Mouse (Mus musculus): ENCODE data around the gene Pxylp1. TPM values are rescaled to one million over a fixed set of nuclear protein-coding genes. Genes with fewer than 3 reads are reported as not detected.
"Not testable (repeated sequence)": the region's sequence is repeated elsewhere in the genome, so short reads cannot be mapped to it uniquely, and the experiment has no call there.

The Pxylp1 gene
- total RNA-seq (2012; rRNA removed), result 3.6 and 4.5 TPM in 2 replicates

DNA sequence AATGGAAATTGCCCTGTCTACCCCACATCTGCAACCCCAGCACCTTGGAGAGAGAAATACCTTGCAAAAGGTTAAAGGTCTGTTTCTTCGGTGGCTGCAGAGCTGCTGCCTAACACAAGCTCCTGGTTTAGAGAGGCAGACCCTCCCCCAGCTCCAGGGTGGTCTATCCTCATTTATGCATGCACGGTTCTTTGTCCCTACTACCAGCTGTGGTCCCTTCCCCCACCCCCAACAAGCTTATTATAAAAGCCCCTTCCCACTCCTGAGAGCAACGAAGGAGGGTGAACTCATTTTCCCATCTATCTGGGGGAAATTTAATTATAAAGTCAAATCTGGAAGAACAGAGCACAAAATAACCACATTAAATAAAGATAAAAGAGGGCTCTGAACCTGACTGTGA, at the start of gene Pxylp1:
Gene Pxylp1 (minus strand): TSS at position 124 of the 400 bp plus-strand sequence.
- in situ Hi-C loops (cut with MboI; ENCODE audit: low sequenced_read_pairs in 2 of 2, unreplicated experiment in 2 of 2), result no loop called here
- H3K9me3 ChIP-seq (ENCODE audit: control insufficient read depth, insufficient read depth, low read depth, low read length), result no peaks in the 10 kb centered on the region
- H3K36me3 ChIP-seq (ENCODE audit: control insufficient read depth, insufficient read depth, low read length, poor library complexity, severe bottlenecking), result no peaks in the 10 kb centered on the region
- no peak within 1 kb of the TSS for H3K27ac ChIP-seq (ENCODE audit: insufficient read depth, low read depth, low read length, poor library complexity, severe bottlenecking)
- TF ChIP-seq ZC3H11A (IDR thresholded peaks at IDR 0.05; ENCODE audit: borderline replicate concordance, low read depth, low read length) (no peak), CHD2 (IDR thresholded peaks at IDR 0.05; ENCODE audit: low read depth, low read length) (no peak), ZNF384 (IDR thresholded peaks at IDR 0.05; ENCODE audit: low read depth, low read length) (no peak), HCFC1 (IDR thresholded peaks at IDR 0.05; ENCODE audit: borderline replicate concordance, insufficient read depth, low read length) (no peak), MAFK (IDR thresholded peaks at IDR 0.05; ENCODE audit: insufficient read depth, low read depth, low read length) (no peak)
- no peak within 1 kb of the TSS for H3K4me3 ChIP-seq (ENCODE audit: insufficient read depth in 1 of 2, low read depth in 1 of 2, low read length in 2 of 2, poor library complexity in 1 of 2, severe bottlenecking in 1 of 2)
- no peak for DNase-seq (ENCODE audit: low read depth, low spot score)
- H3K4me1 ChIP-seq (ENCODE audit: control insufficient read depth in 2 of 2, insufficient read depth in 2 of 2, low read length in 2 of 2, poor library complexity in 1 of 2), result 0 out of 4 replicates have a peak, but pooled peaks cover 0 to 2% of the 10 kb centered on the region in 2 experiments
- H3K9ac ChIP-seq (ENCODE audit: insufficient read depth, low read depth, low read length, poor library complexity, severe bottlenecking), result no peak within 1 kb of the TSS

- no peak overlapping the region for H3K27ac ChIP-seq (ENCODE audit: insufficient read depth, low read depth, low read length, poor library complexity, severe bottlenecking)
- H3K4me1 ChIP-seq (ENCODE audit: control insufficient read depth in 2 of 2, insufficient read depth in 2 of 2, low read length in 2 of 2, poor library complexity in 1 of 2), result 0 out of 4 replicates have a peak, but pooled peaks cover 0 to 1% of the 10 kb centered on the region in 2 experiments
- H3K4me3 ChIP-seq (ENCODE audit: insufficient read depth in 1 of 2, low read depth in 1 of 2, low read length in 2 of 2, poor library complexity in 1 of 2, severe bottlenecking in 1 of 2), result no peak overlapping the region
- no peaks in the 10 kb centered on the region for H3K36me3 ChIP-seq (ENCODE audit: control insufficient read depth, insufficient read depth, low read length, poor library complexity, severe bottlenecking)
- no peak overlapping the region for H3K9ac ChIP-seq (ENCODE audit: insufficient read depth, low read depth, low read length, poor library complexity, severe bottlenecking)
- TF ChIP-seq ZNF384 (IDR thresholded peaks at IDR 0.05; ENCODE audit: low read depth, low read length) (no peak), HCFC1 (IDR thresholded peaks at IDR 0.05; ENCODE audit: borderline replicate concordance, insufficient read depth, low read length) (no peak), MAFK (IDR thresholded peaks at IDR 0.05; ENCODE audit: insufficient read depth, low read depth, low read length) (no peak), CHD2 (IDR thresholded peaks at IDR 0.05; ENCODE audit: low read depth, low read length) (no peak), ZC3H11A (IDR thresholded peaks at IDR 0.05; ENCODE audit: borderline replicate concordance, low read depth, low read length) (no peak)
- DNase-seq (ENCODE audit: low read depth, low spot score), result no peak
- no peaks in the 10 kb centered on the region for H3K9me3 ChIP-seq (ENCODE audit: control insufficient read depth, insufficient read depth, low read depth, low read length)
- in situ Hi-C loops (cut with MboI; ENCODE audit: low sequenced_read_pairs in 2 of 2, unreplicated experiment in 2 of 2), result no loop called here
These were observed 46.4 kb upstream of the Pxylp1 start for GRCm38 (mm10) chr9:96938887-96939286.

DNA sequence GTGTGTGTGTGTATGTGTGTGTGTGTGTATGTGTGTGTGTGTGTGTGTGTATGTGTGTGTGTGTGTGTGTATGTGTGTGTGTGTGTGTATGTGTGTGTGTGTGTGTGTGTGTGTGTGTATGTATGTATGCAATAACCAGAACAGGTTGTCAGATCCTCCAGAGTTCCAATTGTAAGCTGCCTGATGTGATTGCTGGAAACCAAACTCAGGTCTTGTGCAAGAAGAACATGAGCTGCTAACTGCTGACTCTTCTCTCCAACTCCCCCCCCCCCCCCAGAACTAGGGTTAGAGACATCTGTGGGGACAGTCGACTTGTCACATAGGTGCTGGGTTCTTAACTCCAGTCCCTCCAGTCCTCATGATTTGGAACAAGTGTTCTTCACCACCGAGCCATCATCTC, 44.0 kb upstream of the Pxylp1 start:
- H3K4me3 ChIP-seq (ENCODE audit: insufficient read depth in 1 of 2, low read depth in 1 of 2, low read length in 2 of 2, poor library complexity in 1 of 2, severe bottlenecking in 1 of 2); DNase-seq (ENCODE audit: low read depth, low spot score); H3K36me3 ChIP-seq (ENCODE audit: control insufficient read depth, insufficient read depth, low read length, poor library complexity, severe bottlenecking); in situ Hi-C loops (cut with MboI; ENCODE audit: low sequenced_read_pairs in 2 of 2, unreplicated experiment in 2 of 2); H3K9me3 ChIP-seq (ENCODE audit: control insufficient read depth, insufficient read depth, low read depth, low read length); H3K9ac ChIP-seq (ENCODE audit: insufficient read depth, low read depth, low read length, poor library complexity, severe bottlenecking); H3K4me1 ChIP-seq (ENCODE audit: control insufficient read depth in 2 of 2, insufficient read depth in 2 of 2, low read length in 2 of 2, poor library complexity in 1 of 2); H3K27ac ChIP-seq (ENCODE audit: insufficient read depth, low read depth, low read length, poor library complexity, severe bottlenecking): not testable (repeated sequence)

GRCm38 (mm10) chr9:96935556-96936300, 43.3 kb upstream of the Pxylp1 start:
- Histone ChIP-seq H3K4me3 (ENCODE audit: insufficient read depth in 1 of 2, low read depth in 1 of 2, low read length in 2 of 2, poor library complexity in 1 of 2, severe bottlenecking in 1 of 2) (no peak overlapping the region), H3K9me3 (ENCODE audit: control insufficient read depth, insufficient read depth, low read depth, low read length) (no peaks in the 10 kb centered on the region), H3K9ac (ENCODE audit: insufficient read depth, low read depth, low read length, poor library complexity, severe bottlenecking) (no peak overlapping the region), H3K27ac (ENCODE audit: insufficient read depth, low read depth, low read length, poor library complexity, severe bottlenecking) (no peak overlapping the region), H3K4me1 (ENCODE audit: control insufficient read depth in 2 of 2, insufficient read depth in 2 of 2, low read length in 2 of 2, poor library complexity in 1 of 2) (0 out of 4 replicates have a peak, but pooled peaks cover 0 to 1% of the 10 kb centered on the region in 2 experiments), H3K36me3 (ENCODE audit: control insufficient read depth, insufficient read depth, low read length, poor library complexity, severe bottlenecking) (no peaks in the 10 kb centered on the region)
- DNase-seq (ENCODE audit: low read depth, low spot score), result no peak
- TF ChIP-seq MAFK (IDR thresholded peaks at IDR 0.05; ENCODE audit: insufficient read depth, low read depth, low read length), result no peak
- TF ChIP-seq ZC3H11A (IDR thresholded peaks at IDR 0.05; ENCODE audit: borderline replicate concordance, low read depth, low read length), result no peak
- TF ChIP-seq CHD2 (IDR thresholded peaks at IDR 0.05; ENCODE audit: low read depth, low read length), result no peak
- no peak for TF ChIP-seq HCFC1 (IDR thresholded peaks at IDR 0.05; ENCODE audit: borderline replicate concordance, insufficient read depth, low read length)
- TF ChIP-seq ZNF384 (IDR thresholded peaks at IDR 0.05; ENCODE audit: low read depth, low read length), result no peak
- in situ Hi-C loops (cut with MboI; ENCODE audit: low sequenced_read_pairs in 2 of 2, unreplicated experiment in 2 of 2), result no loop called here

All from ES-E14 (cell line).